Mouse (Mus musculus) olfactory bulb, adult 2 months (tissue): ENCODE measurements at regions not wholly inside any gene's neighbourhood (a gene's known extent, or its start where the extent isn't known, plus 50 kb on each side); places are given as distances from the start of the nearest gene placed in this dataset.

Experiments
- CTCF ChIP-seq: fragments of 200-500 bp; IDR thresholded peaks from 2 replicates; pipeline ENCODE4 v1.5.1; 2012; ENCODE audit warnings: low read depth, mild to moderate bottlenecking, low read length, moderate library complexity; ENCODE audit not compliant: insufficient read depth
- POLR2A ChIP-seq: fragments of 200-500 bp; IDR thresholded peaks from 2 replicates; pipeline ENCODE4 v1.6.1; 2012; ENCODE audit warnings: mild to moderate bottlenecking, low read depth, low read length, moderate library complexity; ENCODE audit not compliant: insufficient read depth

DNA sequence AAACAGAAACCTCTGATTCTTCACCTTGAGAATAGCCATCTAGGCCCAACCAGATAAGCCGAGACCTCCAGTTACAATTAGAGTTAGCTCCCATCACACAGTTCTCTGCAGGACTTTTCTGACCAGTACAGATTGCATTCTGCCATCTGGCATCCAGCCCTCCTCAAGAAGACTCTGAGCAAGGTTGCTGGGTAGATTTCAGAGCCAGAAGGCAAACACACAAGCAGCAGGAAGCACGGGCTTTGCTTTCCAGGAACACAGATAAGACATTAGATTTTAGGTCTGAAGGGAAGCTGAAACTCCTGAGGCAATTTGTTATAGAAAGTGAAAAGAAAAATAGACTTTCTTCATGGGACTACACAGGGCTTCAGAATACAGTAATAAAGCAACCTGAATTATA is 630.9 kb upstream of the Intu start:
- TF ChIP-seq POLR2A (no peak), CTCF (no peak)
